Mouse (Mus musculus): ENCODE data around the gene Brs3. TPM values are rescaled to one million over a fixed set of nuclear protein-coding genes. Genes with fewer than 3 reads are reported as not detected.

The Brs3 gene
- polyA plus RNA-seq (2012; rRNA removed), result not detected in 2 replicates

DNA sequence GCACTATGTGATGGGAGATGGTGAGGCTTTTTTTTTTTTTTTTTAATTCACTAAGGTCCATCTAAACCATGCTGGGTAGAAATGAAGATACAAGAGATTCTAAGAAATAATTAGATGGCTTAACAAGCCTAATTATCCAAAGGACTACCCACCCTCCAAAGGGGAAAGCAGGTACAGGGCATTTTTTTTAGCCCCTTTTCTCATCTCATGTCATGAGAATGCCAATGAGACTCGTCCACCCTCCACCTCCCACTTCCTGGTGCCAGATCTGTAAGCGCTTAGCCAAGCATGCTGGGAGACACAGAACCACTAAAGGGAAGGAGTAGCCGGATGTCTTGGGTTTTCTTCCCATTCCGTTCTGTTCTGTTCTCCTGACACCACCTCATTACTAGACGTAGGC, at the start of gene Brs3:
Brs3 (plus strand) TSS at position 301 of the 400 bp plus-strand sequence.

DNA sequence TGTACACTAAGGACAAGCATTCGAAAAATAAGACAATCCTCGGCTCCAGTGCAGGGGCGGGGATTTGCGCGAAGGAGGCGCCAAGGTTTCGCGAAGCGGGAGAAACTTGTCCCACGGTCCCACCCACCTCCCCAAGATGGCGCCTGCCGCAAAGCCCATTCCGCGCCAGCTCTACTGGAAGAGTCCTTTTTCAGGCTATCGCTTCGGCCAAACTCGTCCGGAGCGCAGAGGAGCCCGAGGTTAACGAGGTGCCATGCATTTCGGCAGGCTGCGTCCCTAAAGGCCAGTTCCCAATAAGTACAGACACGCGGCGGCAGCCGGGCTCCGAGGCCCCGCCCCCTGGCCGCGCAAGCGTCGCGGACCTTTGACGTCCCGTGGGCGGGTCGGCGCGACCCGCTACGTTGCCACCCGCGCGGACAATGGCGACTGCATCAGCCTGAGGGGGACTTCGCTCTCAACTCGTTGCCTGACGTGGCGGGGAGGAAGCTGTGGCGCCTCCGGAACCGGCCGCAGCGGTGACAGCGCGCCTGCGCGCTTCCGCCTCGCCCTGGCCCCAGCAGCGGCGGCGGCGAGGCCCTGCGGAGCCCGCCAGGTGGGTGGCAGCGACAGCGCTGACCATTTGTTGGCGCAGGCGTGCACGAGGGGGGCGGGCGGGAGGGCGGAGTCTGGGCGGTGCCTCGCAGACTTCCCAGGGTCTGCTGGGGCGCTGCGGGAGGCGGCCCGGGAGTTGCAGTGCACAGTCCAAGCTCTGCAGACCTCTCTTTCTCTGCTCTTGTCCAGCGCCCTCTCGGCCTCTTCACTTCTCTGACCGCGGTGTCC, 10.5 kb downstream of the Brs3 start, which contains the start of gene Htatsf1:
Htatsf1 (plus strand) TSS at position 410 of the 819 bp plus-strand sequence.

DNA sequence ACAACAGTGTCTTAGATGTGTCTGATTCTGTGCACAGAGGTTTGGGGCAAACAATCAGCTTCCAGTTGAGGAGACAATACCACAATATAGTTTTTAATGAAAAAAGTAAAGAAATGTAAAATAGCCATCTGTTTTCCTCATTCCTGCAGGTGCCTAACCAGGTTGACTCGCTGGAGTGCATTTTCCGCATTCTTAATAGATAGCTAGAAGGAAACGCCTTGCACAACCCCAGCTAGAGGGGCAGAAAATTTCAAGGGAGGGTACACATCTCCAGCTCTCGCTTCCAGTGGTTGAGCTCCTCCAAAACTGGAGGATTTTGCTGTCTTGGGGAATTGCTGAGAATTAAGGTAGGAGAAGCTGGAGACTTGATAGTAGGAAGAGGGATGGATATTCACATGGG, 44.9 kb downstream of the Brs3 start, which contains the start of gene Vgll1:
Vgll1 (plus strand) TSS at position 301 of the 400 bp plus-strand sequence.

Other genes with a start within 250 kb of the Brs3 start
- not detected in 2 replicates for gene Map7d3, start 220.7 kb upstream of the Brs3 start, polyA plus RNA-seq (2012; rRNA removed)
- gene Adgrg4, start 172.9 kb upstream of the Brs3 start, polyA plus RNA-seq (2012; rRNA removed), result not detected in 2 replicates
- 14.3 and 15.4 TPM in 2 replicates for gene Htatsf1, start 10.5 kb downstream of the Brs3 start, polyA plus RNA-seq (2012; rRNA removed)
- not detected in 2 replicates for gene Vgll1, start 45.0 kb downstream of the Brs3 start, polyA plus RNA-seq (2012; rRNA removed)
- 0.20 TPM in 1 of 2 replicates, not detected in the other for gene Cd40lg, start 169.1 kb downstream of the Brs3 start, polyA plus RNA-seq (2012; rRNA removed)

All from colon, adult 2 months (tissue).